Mouse (Mus musculus): ENCODE results near the gene Ralgapa2. TPM values are rescaled to one million over a fixed set of nuclear protein-coding genes. Genes with fewer than 3 reads are reported as not detected.

Ralgapa2 gene
- total RNA-seq, 2 experiments from 2014 or later = 10.6 to 11.9 TPM

- peak; percentile 92 for ATAC-seq (replicated peaks; ENCODE audit: poor library complexity, severe bottlenecking)
Measured at GRCm38 (mm10) chr2:146197947-146198346, 314.2 kb downstream of the Ralgapa2 start.

- no peak for ATAC-seq (replicated peaks; ENCODE audit: poor library complexity, severe bottlenecking)
Measured at GRCm38 (mm10) chr2:146196126-146196525, 316.0 kb downstream of the Ralgapa2 start.

Measured in granulocyte monocyte progenitor cell, adult 5-6 weeks (primary cell).